Comparison of ENCODE assay signal across 31 mouse cellular contexts in genomic region chr6:82313691-82314090, GRCm38 (mm10).
"Had no signal": no experiment of that assay in that cellular context is flagged by ENCODE, and none has a peak within 500 bp of the region (broad histone marks: within the 10 kb centered on the region; RNA-seq: fewer than 3 reads in every experiment).

No protein-coding gene starts in this region.

- H3K4me1 ChIP-seq: limb, embryonic 10.5 days; limb, embryonic 12.5 days; limb, embryonic 13.5 days; limb, embryonic 15.5 days; liver, embryonic 12.5 days; liver, embryonic 13.5 days; liver, embryonic 15.5 days; lung, embryonic 15.5 days; megakaryocyte, embryonic 14.5 days; midbrain, embryonic 10.5 days; midbrain, embryonic 12.5 days; midbrain, embryonic 13.5 days; midbrain, embryonic 15.5 days had no signal

- H3K9me3 ChIP-seq: limb, embryonic 10.5 days; limb, embryonic 12.5 days; limb, embryonic 13.5 days; limb, embryonic 15.5 days; liver, embryonic 12.5 days; liver, embryonic 13.5 days; liver, embryonic 15.5 days; lung, embryonic 15.5 days; megakaryocyte, embryonic 14.5 days; midbrain, embryonic 10.5 days; midbrain, embryonic 12.5 days; midbrain, embryonic 13.5 days; midbrain, embryonic 15.5 days had no signal

- DNase-seq: left cerebral cortex, postnatal 4 days; liver; liver, embryonic 13.5 days; liver, postnatal 0 days; lung, adult 18-20 months; lung, adult 2 months; lung, embryonic 14.5 days; lung, postnatal 10 days; lung, postnatal 14 days; lung, postnatal 36 days; lung, postnatal 4 days; midbrain, embryonic 14.5 days had no signal

- ATAC-seq: liver, embryonic 12.5 days; liver, postnatal 0 days; lung, postnatal 0 days; midbrain, embryonic 13.5 days; midbrain, embryonic 15.5 days; midbrain, embryonic 16.5 days had no signal

- H3K27ac ChIP-seq: limb, embryonic 10.5 days; limb, embryonic 12.5 days; limb, embryonic 13.5 days; limb, embryonic 15.5 days; liver, embryonic 12.5 days; liver, embryonic 13.5 days; liver, embryonic 14.5 days; liver, embryonic 15.5 days; lung, embryonic 15.5 days; macrophage; midbrain, embryonic 10.5 days; midbrain, embryonic 12.5 days; midbrain, embryonic 13.5 days; midbrain, embryonic 15.5 days had no signal

- H3K27me3 ChIP-seq: limb, embryonic 12.5 days; limb, embryonic 13.5 days; limb, embryonic 15.5 days; liver, embryonic 12.5 days; liver, embryonic 13.5 days; liver, embryonic 15.5 days; lung, embryonic 15.5 days; megakaryocyte, embryonic 14.5 days; midbrain, embryonic 12.5 days; midbrain, embryonic 13.5 days; midbrain, embryonic 15.5 days had no signal

- H3K4me2 ChIP-seq: limb, embryonic 12.5 days; limb, embryonic 13.5 days; limb, embryonic 15.5 days; liver, embryonic 11.5 days; liver, embryonic 12.5 days; liver, embryonic 13.5 days; liver, embryonic 15.5 days; lung, embryonic 14.5 days; lung, embryonic 15.5 days; midbrain, embryonic 11.5 days; midbrain, embryonic 12.5 days; midbrain, embryonic 13.5 days; midbrain, embryonic 15.5 days had no signal

- H3K9ac ChIP-seq: limb, embryonic 12.5 days; limb, embryonic 13.5 days; limb, embryonic 15.5 days; liver, embryonic 12.5 days; liver, embryonic 13.5 days; liver, embryonic 14.5 days; liver, embryonic 15.5 days; liver, postnatal 0 days; lung, embryonic 14.5 days; lung, embryonic 15.5 days; midbrain, embryonic 12.5 days; midbrain, embryonic 13.5 days; midbrain, embryonic 15.5 days had no signal

- H3K36me3 ChIP-seq: limb, embryonic 10.5 days; limb, embryonic 12.5 days; limb, embryonic 13.5 days; limb, embryonic 15.5 days; liver, embryonic 12.5 days; liver, embryonic 13.5 days; liver, embryonic 15.5 days; lung, embryonic 15.5 days; midbrain, embryonic 10.5 days; midbrain, embryonic 12.5 days; midbrain, embryonic 13.5 days; midbrain, embryonic 15.5 days had no signal

- H3K4me3 ChIP-seq: limb, embryonic 10.5 days; limb, embryonic 12.5 days; limb, embryonic 13.5 days; limb, embryonic 15.5 days; liver, embryonic 12.5 days; liver, embryonic 13.5 days; liver, embryonic 15.5 days; lung, embryonic 15.5 days; megakaryocyte, embryonic 14.5 days; midbrain, embryonic 10.5 days; midbrain, embryonic 12.5 days; midbrain, embryonic 13.5 days; midbrain, embryonic 15.5 days; myocyte had no signal
